Mouse (Mus musculus) cerebellum, adult 9-11 months (tissue): ENCODE measurements around the gene B3gnt2.

Source experiments
- DNase-seq: peaks from one replicate; pipeline ENCODE4 v3.0.0; 2022

The B3gnt2 gene

GRCm38 (mm10) chr11:22846960-22847731 lies 13.6 kb downstream of the B3gnt2 start:
- no peak for DNase-seq

- no peak for DNase-seq
Measured at GRCm38 (mm10) chr11:22846093-22846835, 14.5 kb downstream of the B3gnt2 start.

GRCm38 (mm10) chr11:22844754-22845718 lies 15.7 kb downstream of the B3gnt2 start:
- DNase-seq, result no peak

DNA sequence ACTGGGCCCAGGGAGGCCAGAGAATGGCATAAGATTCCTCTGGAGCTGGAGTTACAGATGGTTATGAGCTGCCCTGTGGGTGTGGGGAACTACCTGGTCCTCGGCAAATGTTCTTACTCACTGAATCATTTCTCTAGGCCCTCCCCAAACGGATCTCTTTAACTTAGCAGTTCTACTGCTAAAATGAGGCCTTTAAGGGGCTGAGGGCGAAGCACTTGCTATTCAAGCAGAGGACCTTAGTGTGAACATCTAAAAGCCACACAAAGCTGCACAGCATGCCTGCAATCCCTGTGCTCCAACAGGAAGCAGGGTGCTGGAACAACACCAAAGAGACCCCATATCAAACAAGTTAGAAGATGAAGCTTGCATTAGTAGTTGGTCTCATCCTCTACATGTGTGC lies 21.3 kb downstream of the B3gnt2 start:
- no peak for DNase-seq

GRCm38 (mm10) chr11:22838361-22838760 lies 22.4 kb downstream of the B3gnt2 start:
- DNase-seq, result no peak

DNA sequence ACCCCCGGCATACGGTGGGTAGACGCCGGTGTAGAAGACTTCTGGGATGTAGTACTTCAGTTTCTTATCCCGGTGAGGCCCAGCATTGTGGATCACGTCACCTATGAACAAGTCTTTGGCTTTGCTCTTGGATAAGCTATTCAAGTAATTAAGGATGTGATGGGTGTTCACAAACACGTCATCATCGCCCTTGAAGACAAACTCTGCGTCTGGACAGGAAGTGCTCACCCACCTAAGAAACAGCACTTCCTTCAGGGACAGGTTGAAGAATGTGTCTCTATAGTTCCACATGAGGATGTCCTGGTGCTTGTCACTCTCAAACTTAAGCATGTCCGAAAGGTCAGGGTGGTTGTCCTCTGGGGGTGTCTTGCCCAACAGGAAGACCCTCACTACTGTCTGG lies 24.5 kb downstream of the B3gnt2 start:
- DNase-seq, result no peak

DNA sequence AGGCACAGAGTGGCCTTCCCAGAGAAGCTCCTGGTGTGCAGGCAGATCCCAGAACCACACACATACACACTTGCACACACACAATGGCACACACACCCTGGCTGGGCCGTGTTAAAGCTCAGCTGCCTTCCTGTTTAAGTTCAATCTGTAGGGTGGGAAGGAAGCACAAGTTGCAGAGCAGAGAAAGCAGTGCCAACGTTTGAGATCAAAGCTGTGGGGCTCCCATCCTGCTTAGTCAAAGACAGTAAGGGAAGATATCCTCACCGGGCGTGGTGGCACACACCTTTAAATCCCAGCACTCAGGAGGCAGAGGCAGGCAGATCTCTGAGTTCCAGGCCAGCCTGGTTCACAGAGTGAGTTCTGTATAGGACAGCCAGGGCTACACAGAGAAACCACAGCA lies 28.2 kb downstream of the B3gnt2 start:
- DNase-seq, result no peak

DNA sequence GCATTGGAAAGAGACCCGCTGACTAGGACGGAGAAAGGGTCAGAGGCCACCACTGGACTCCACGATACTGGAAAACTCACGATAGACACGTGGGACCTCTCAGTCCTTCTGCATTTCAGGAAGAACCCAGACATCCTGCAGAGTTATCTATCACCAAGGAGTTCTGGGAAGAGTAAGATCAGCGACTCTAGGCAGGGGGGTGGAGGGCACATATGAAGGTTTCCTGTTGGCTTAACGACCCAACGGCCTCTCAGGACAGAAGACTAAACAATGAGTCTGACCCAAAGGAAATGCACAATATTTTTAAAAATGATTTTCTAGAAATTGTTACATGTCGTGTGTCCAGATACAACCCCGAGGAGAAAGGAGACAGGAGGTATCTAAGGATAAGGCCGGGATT lies 28.8 kb downstream of the B3gnt2 start:
- no peak for DNase-seq

- DNase-seq, result no peak
Measured at GRCm38 (mm10) chr11:22830684-22831083, 30.1 kb downstream of the B3gnt2 start.

DNA sequence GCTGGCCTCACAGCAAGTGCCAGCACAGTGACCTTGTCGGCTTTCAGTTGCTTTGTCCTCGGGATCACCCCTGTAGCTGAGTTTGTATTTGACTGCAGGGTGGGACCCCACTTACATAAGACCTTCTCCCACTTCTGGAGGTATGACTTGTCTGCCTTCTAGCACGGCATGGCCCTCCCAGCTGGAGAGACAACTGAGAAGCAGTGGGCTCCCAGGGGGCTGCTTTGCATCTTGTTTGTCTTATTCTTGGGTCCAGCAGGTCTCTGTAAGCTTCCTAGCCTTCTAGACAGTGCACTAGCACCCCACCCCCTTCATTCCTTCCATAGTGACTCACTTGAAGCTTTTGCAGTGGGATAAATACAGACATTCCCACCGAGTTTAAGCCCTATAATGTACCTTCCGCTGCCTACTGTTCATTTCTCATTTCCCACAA lies 30.6 kb downstream of the B3gnt2 start:
- DNase-seq, result no peak

- DNase-seq, result no peak
Measured at GRCm38 (mm10) chr11:22828988-22829632, 31.7 kb downstream of the B3gnt2 start.

DNA sequence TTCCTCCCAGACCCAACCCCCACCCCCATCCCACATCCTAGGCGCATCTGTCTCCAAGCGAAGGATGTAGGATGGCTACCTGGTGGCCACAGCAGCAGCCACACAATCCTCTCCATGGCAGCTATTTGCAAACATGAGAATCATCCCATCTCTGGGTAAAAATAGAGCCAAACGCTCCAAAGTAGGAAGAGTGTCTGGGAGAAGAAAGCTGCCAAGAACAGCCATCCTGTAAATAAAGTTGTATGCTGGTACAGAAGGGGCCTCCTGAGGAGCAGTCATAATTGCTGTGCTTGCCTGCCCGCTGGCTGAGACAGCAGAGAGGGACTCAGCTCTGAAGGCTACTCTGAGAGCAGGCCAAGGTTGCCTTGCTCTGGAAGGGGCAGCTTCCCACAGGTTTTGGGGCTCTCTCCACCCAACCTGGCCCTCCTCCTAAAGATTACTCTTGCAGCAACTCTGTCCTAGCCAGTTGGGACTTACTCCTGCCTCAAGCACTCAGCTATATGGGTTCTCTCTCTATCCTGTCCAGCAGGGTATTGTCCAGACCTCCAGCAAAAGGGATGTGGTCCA lies 33.2 kb downstream of the B3gnt2 start:
- DNase-seq, result no peak

DNA sequence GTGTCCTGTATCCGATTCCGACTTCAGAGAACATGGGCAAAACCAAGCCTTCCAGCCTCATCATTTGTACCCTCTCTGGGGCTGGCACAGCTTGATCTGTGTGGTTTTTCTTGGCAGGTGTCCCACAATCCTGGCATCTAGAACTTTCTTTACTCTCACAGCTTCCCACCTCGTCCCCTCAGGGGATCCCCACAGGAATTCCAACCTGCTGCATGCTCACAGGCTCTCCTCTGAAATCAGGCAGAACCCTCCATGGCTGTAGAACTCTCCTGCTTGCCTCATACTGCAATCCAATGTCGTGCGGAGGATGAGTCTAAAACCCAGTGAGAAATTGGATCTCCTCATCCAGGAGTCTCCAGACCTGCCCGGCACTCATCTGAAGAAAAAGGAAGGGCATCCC lies 34.1 kb downstream of the B3gnt2 start:
- no peak for DNase-seq

GRCm38 (mm10) chr11:22826051-22826450 lies 34.7 kb downstream of the B3gnt2 start:
- no peak for DNase-seq

GRCm38 (mm10) chr11:22825548-22825947 lies 35.2 kb downstream of the B3gnt2 start:
- DNase-seq, result no peak

GRCm38 (mm10) chr11:22824049-22824705 lies 36.6 kb downstream of the B3gnt2 start:
- no peak for DNase-seq

- DNase-seq, result no peak
Measured at GRCm38 (mm10) chr11:22821243-22821642, 39.5 kb downstream of the B3gnt2 start.

DNA sequence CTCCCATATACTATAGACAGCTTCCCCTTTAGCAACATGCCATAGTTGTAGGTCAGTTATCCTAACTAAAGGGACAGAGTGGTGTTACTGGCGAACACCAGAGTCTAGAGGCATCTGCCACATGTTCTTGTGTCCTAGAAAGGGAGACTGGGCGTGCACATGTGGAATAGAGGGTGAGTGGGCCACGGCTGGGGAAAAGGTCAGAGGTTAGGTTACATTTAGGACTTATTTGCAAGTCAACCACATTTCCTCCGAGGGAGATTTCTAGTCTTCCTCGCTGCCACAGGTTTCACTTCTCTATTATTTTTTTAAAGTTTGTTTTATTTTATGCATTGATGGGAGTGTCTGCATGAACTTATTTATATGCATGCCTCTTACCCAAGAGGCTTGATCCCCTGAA lies 42.4 kb downstream of the B3gnt2 start:
- DNase-seq, result no peak

- DNase-seq, result no peak
Measured at GRCm38 (mm10) chr11:22815877-22816276, 44.9 kb downstream of the B3gnt2 start.

GRCm38 (mm10) chr11:22815143-22815542 lies 45.6 kb downstream of the B3gnt2 start:
- no peak for DNase-seq

DNA sequence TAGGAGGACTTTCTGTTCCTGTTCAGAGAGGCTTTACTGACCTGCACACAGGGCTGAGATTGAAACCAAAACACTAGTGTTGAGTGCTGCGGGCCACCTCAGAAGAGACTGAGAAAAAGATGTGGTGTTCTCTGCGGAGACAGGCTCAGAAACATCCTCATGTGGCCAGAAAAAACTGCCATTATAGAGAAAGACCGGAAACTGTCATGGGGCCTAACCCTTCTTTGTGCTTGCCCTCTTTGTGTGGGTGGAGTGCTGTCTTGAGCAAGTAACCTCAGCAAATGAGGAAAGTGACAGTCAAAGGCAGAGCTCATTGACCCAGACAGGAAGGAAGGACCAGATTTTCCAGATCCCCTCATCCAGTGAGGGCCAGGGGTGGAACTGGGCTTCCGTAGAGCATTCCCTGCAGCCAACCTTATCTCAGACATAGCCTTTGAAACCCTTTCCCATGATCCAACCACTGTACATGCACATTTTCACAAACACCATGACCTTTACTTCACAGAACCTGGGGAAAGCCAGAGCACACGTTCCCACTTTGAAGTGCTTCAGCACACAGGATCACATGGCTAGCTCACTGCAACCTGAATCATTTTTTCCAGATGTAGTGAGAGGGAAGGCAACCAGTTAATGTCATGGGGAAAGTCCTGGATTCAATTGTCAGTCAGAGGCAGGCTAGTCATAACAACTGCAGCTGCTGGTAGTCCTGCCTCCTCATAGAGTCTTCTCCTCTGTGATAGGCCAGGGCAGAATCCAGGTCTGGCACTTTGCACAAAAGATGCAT lies 46.6 kb downstream of the B3gnt2 start:
- no peak for DNase-seq
